Mouse (Mus musculus): ENCODE data around the gene Gsn. TPM values are rescaled to one million over a fixed set of nuclear protein-coding genes. Genes with fewer than 3 reads are reported as not detected.

Gsn gene
- total and polyA plus RNA-seq, 3 experiments, result 24.2 to 54.2 (median 42.9) TPM

DNA sequence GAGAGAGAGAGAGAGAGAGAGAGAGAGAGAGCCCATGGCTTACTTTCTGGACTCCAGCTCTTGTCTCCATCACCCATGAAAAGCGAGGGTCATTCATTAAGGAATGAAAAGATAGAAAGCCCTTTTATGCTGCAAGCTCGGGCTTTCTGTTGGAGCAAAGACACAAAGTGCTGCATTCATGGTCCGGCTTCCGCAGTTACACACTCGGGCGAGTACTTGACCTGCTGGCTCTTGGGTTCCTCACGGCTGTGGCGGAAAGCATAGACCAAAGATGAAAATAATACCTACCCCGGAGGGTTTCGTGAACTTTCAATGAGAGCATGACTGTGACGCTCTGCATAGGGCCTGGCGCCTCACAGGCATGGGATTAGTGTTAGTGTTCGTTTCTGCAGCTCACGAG is 40.8 kb upstream of the Gsn start:
- H3K9ac ChIP-seq (ENCODE audit: insufficient read depth, low read depth), result no peak overlapping the region
- no peaks in the 10 kb centered on the region for H3K9me3 ChIP-seq (replicated peaks; ENCODE audit: low read length)
- no peaks in the 10 kb centered on the region for H3K79me2 ChIP-seq (replicated peaks; ENCODE audit: control insufficient read depth, extremely low read depth, insufficient read depth, poor library complexity, severe bottlenecking)
- in situ Hi-C loops (cut with MboI; ENCODE audit: low pct_ligation_motif_present, low pct_unique_long_range_greater_than_20kb, low sequenced_read_pairs) (loop anchor here (10.0 kb wide), 1 partner anchor 159 kb away; no protein-coding TSS in a partner anchor), dilution Hi-C loops (cut with MboI; ENCODE audit: extremely low pct_ligation_motif_present, extremely low pct_unique_long_range_greater_than_20kb, low sequenced_read_pairs) (no loop called here)
- no peak overlapping the region for H3K27ac ChIP-seq (ENCODE audit: insufficient read depth, low read depth)
- H3K36me3 ChIP-seq (replicated peaks in 1 of 2; ENCODE audit: control insufficient read depth in 1 of 2, insufficient read depth in 1 of 2, low read length in 1 of 2), result no peaks in the 10 kb centered on the region
- H3K4me3 ChIP-seq (replicated peaks in 1 of 3; ENCODE audit: low read depth in 2 of 3, low read length in 2 of 3, poor library complexity in 1 of 3), result no peak overlapping the region
- H3K27me3 ChIP-seq (replicated peaks), result no peaks in the 10 kb centered on the region
- no peak for TF ChIP-seq UBTF (IDR thresholded peaks at IDR 0.05; ENCODE audit: low read depth, low read length)
- no peak for TF ChIP-seq IRF4 (IDR thresholded peaks at IDR 0.05; ENCODE audit: low read depth, low read length)
- TF ChIP-seq MXI1 (IDR thresholded peaks at IDR 0.05; ENCODE audit: low read depth, low read length), result no peak
- no peak for TF ChIP-seq NELFE (IDR thresholded peaks at IDR 0.05; ENCODE audit: low read depth, low read length)
- TF ChIP-seq GABPA (IDR thresholded peaks at IDR 0.05; ENCODE audit: insufficient replicate concordance, low read depth, low read length), result no peak
- no peak for TF ChIP-seq RCOR1 (conservative IDR thresholded peaks at IDR 0.05; ENCODE audit: low read depth, low read length)
- no peak for TF ChIP-seq MEF2A (IDR thresholded peaks at IDR 0.05; ENCODE audit: borderline replicate concordance, low read depth, low read length)
- no peak for TF ChIP-seq HCFC1 (IDR thresholded peaks at IDR 0.05; ENCODE audit: low read depth, low read length)
- TF ChIP-seq ZKSCAN1 (IDR thresholded peaks at IDR 0.05; ENCODE audit: borderline replicate concordance, low read depth, low read length), result no peak
- TF ChIP-seq MAX (IDR thresholded peaks at IDR 0.05; ENCODE audit: low read length), result no peak
- TF ChIP-seq CTCF (conservative IDR thresholded peaks at IDR 0.05 in 1 of 2, IDR thresholded peaks at IDR 0.05 in 1 of 2; ENCODE audit: low read depth in 2 of 2, low read length in 2 of 2), result no peak
- no peak for TF ChIP-seq E2F4 (IDR thresholded peaks at IDR 0.05; ENCODE audit: insufficient replicate concordance, low read depth, low read length)
- TF ChIP-seq ETS1 (conservative IDR thresholded peaks at IDR 0.05; ENCODE audit: low read depth, low read length), result no peak
- TF ChIP-seq EP300 (IDR thresholded peaks at IDR 0.05; ENCODE audit: low read length), result no peak
- no peak for TF ChIP-seq CHD2 (IDR thresholded peaks at IDR 0.05; ENCODE audit: low read length)
- no peak for TF ChIP-seq PAX5 (IDR thresholded peaks at IDR 0.05; ENCODE audit: low read length)
- TF ChIP-seq USF2 (conservative IDR thresholded peaks at IDR 0.05; ENCODE audit: low read depth, low read length), result no peak
- TF ChIP-seq BHLHE40 (IDR thresholded peaks at IDR 0.05; ENCODE audit: low read depth, low read length), result no peak
- TF ChIP-seq CHD1 (IDR thresholded peaks at IDR 0.05; ENCODE audit: low read depth, low read length), result no peak
- H3K4me2 ChIP-seq (ENCODE audit: insufficient read depth, low read depth, poor library complexity, severe bottlenecking), result no peak overlapping the region
- peaks cover 10 to 25% of the 10 kb centered on the region in 2 experiments for H3K4me1 ChIP-seq (ENCODE audit: control insufficient read depth in 1 of 2, insufficient read depth in 2 of 2)
- no peak for DNase-seq (ENCODE audit: extremely low read depth)

GRCm38 (mm10) chr2:35216701-35217100 is 39.5 kb upstream of the Gsn start:
- Histone ChIP-seq H3K9me3 (replicated peaks; ENCODE audit: low read length) (no peaks in the 10 kb centered on the region), H3K79me2 (replicated peaks; ENCODE audit: control insufficient read depth, extremely low read depth, insufficient read depth, poor library complexity, severe bottlenecking) (no peaks in the 10 kb centered on the region), H3K27me3 (replicated peaks) (no peaks in the 10 kb centered on the region), H3K36me3 (replicated peaks in 1 of 2; ENCODE audit: control insufficient read depth in 1 of 2, insufficient read depth in 1 of 2, low read length in 1 of 2) (no peaks in the 10 kb centered on the region), H3K9ac (ENCODE audit: insufficient read depth, low read depth) (no peak overlapping the region), H3K4me1 (ENCODE audit: control insufficient read depth in 1 of 2, insufficient read depth in 2 of 2) (peaks cover 4 to 12% of the 10 kb centered on the region in 2 experiments; a peak in 3 of 4 replicates), H3K4me3 (replicated peaks in 1 of 3; ENCODE audit: low read depth in 2 of 3, low read length in 2 of 3, poor library complexity in 1 of 3) (no peak overlapping the region), H3K27ac (ENCODE audit: insufficient read depth, low read depth) (no peak overlapping the region), H3K4me2 (ENCODE audit: insufficient read depth, low read depth, poor library complexity, severe bottlenecking) (no peak overlapping the region)
- TF ChIP-seq IRF4 (IDR thresholded peaks at IDR 0.05; ENCODE audit: low read depth, low read length), result no peak
- no peak for TF ChIP-seq POLR2A (IDR thresholded peaks at IDR 0.05; ENCODE audit: low read depth, low read length)
- TF ChIP-seq TCF12 (IDR thresholded peaks at IDR 0.05; ENCODE audit: low read depth, low read length), result no peak
- DNase-seq (ENCODE audit: extremely low read depth), result no peak
- in situ Hi-C loops (cut with MboI; ENCODE audit: low pct_ligation_motif_present, low pct_unique_long_range_greater_than_20kb, low sequenced_read_pairs) (loop anchor here (10.0 kb wide), 1 partner anchor 158 kb away; no protein-coding TSS in a partner anchor), dilution Hi-C loops (cut with MboI; ENCODE audit: extremely low pct_ligation_motif_present, extremely low pct_unique_long_range_greater_than_20kb, low sequenced_read_pairs) (no loop called here)
